ENCODE assay signal across 28 mouse cellular contexts in the genomic region with DNA sequence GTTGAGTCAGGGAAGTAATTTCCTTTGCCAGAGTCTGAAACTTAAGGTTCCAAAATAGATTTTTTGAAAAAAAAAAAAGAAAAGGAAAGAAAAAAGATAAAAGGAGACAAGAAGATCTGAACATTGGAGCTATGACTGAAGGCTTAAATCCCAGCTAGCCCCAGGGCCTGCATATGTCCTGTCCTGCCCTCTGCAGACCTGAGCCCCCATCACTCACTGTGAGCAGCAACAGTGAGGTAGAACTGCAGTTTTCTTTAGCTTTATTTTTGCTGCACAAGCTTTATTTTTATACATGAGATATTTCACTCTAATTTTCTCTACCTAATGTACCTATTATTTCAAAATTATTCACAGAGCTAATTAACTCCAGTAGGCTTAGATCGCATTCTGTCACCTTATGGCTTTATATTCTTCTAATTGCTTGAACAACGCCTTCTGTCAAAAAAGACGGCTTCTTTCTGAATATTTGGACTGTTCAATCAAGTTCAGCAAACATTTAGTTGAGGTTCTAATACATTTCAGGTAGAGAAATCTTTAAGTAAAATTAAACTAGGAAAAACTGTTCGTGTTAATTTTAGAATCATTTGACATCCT.
"Had no signal": no experiment of that assay in that cellular context is flagged by ENCODE, and none has a peak within 500 bp of the region (broad histone marks: within the 10 kb centered on the region; RNA-seq: fewer than 3 reads in every experiment).

No protein-coding gene starts in this region.

- H3K4me2 ChIP-seq: heart, embryonic 11.5 days; heart, embryonic 13.5 days; heart, embryonic 15.5 days; hindbrain, embryonic 13.5 days; hindbrain, embryonic 15.5 days; kidney, embryonic 15.5 days; limb, embryonic 12.5 days; liver, embryonic 11.5 days; liver, embryonic 13.5 days; liver, embryonic 15.5 days had no signal

- H3K4me1 ChIP-seq: heart, embryonic 13.5 days; heart, embryonic 15.5 days; hindbrain, embryonic 13.5 days; hindbrain, embryonic 15.5 days; kidney, embryonic 15.5 days; limb, embryonic 12.5 days; liver, embryonic 13.5 days; liver, embryonic 15.5 days had no signal

- ATAC-seq: hindbrain, postnatal 0 days; intestine, embryonic 16.5 days; liver, postnatal 0 days had no signal

- H3K36me3 ChIP-seq: heart, embryonic 13.5 days; heart, embryonic 15.5 days; hindbrain, embryonic 13.5 days; hindbrain, embryonic 15.5 days; kidney, embryonic 15.5 days; limb, embryonic 10.5 days; limb, embryonic 12.5 days; liver, embryonic 13.5 days; liver, embryonic 15.5 days had no signal

- DNase-seq: gastrocnemius, postnatal 14 days; gastrocnemius, postnatal 36 days; heart, adult 11 months; heart, adult 2 months; heart, postnatal 14 days; heart, postnatal 36 days; kidney, adult 11 months; kidney, adult 2 months; kidney, adult 9 months; kidney, postnatal 14 days; kidney, postnatal 36 days; layer of hippocampus, postnatal 36 days; liver; liver, embryonic 13.5 days; liver, postnatal 0 days had no signal

- H3K9ac ChIP-seq: heart, embryonic 13.5 days; heart, embryonic 15.5 days; hindbrain, embryonic 13.5 days; hindbrain, embryonic 15.5 days; kidney, embryonic 15.5 days; limb, embryonic 12.5 days; liver, embryonic 13.5 days; liver, embryonic 15.5 days; liver, postnatal 0 days had no signal

- H3K9me3 ChIP-seq: heart, embryonic 13.5 days; heart, embryonic 15.5 days; hindbrain, embryonic 13.5 days; hindbrain, embryonic 15.5 days; kidney, embryonic 15.5 days; limb, embryonic 10.5 days; limb, embryonic 12.5 days; liver, embryonic 13.5 days; liver, embryonic 15.5 days had no signal

- H3K4me3 ChIP-seq: heart, adult 2 months; heart, embryonic 13.5 days; heart, embryonic 15.5 days; hindbrain, embryonic 13.5 days; hindbrain, embryonic 15.5 days; kidney, embryonic 15.5 days; limb, embryonic 10.5 days; limb, embryonic 12.5 days; liver, embryonic 13.5 days; liver, embryonic 15.5 days had no signal

- H3K27ac ChIP-seq: heart, adult 2 months; heart, embryonic 13.5 days; heart, embryonic 15.5 days; hindbrain, embryonic 13.5 days; hindbrain, embryonic 15.5 days; hindbrain, postnatal 0 days; kidney, embryonic 15.5 days; kidney, postnatal 0 days; limb, embryonic 10.5 days; limb, embryonic 12.5 days; liver, embryonic 13.5 days; liver, embryonic 15.5 days had no signal

- H3K27me3 ChIP-seq: heart, embryonic 13.5 days; heart, embryonic 15.5 days; hindbrain, embryonic 13.5 days; hindbrain, embryonic 15.5 days; kidney, embryonic 15.5 days; limb, embryonic 12.5 days; liver, embryonic 13.5 days; liver, embryonic 15.5 days had no signal
